Mouse (Mus musculus): ENCODE data around the gene Angel1. TPM values are rescaled to one million over a fixed set of nuclear protein-coding genes. Genes with fewer than 3 reads are reported as not detected.
A peak's percentile ranks its signal among the peaks of the same experiment; 100 is the strongest.

Gene Angel1
- polyA plus RNA-seq (2011; ENCODE audit: insufficient read depth, insufficient read length, low read depth, missing spikeins), result 12.0 and 14.4 TPM in 2 replicates

GRCm38 (mm10) chr12:86726120-86726640 lies at the start of gene Angel1:
Gene Angel1 (minus strand): TSS chr12:86726460.
- no peaks in the 10 kb centered on the region for H3K36me3 ChIP-seq (ENCODE audit: control insufficient read depth, insufficient read depth, low read length, poor library complexity, severe bottlenecking)
- H3K9me3 ChIP-seq (replicated peaks; ENCODE audit: control insufficient read depth, insufficient read depth, low read length, poor library complexity, severe bottlenecking), result no peaks in the 10 kb centered on the region
- no peaks in the 10 kb centered on the region for H3K27me3 ChIP-seq (ENCODE audit: control insufficient read depth, insufficient read depth, low read length, poor library complexity, severe bottlenecking)
- peak within 1 kb of the TSS; percentile 88 for H3K4me3 ChIP-seq (ENCODE audit: low read depth, low read length)
- no peaks in the 10 kb centered on the region for H3K4me1 ChIP-seq (ENCODE audit: control insufficient read depth, insufficient read depth, low read length)
- H3K9ac ChIP-seq (ENCODE audit: low read depth, poor library complexity, severe bottlenecking), result peak within 1 kb of the TSS; percentile 86
- TF ChIP-seq EP300 (IDR thresholded peaks at IDR 0.05; ENCODE audit: insufficient read depth, low read depth, low read length) (no peak), POLR2A (IDR thresholded peaks at IDR 0.05; ENCODE audit: insufficient read depth, low read length) (peak; percentile 88)
- no peak within 1 kb of the TSS for H3K27ac ChIP-seq (ENCODE audit: insufficient read depth, low read length)

GRCm38 (mm10) chr12:86775561-86776280 lies 49.5 kb upstream of the Angel1 start:
- no peak overlapping the region for H3K9ac ChIP-seq (ENCODE audit: low read depth, poor library complexity, severe bottlenecking)
- peak overlapping the region; percentile 27; the same call in 1 of the 2 replicates for H3K27ac ChIP-seq (ENCODE audit: insufficient read depth, low read length)
- H3K4me3 ChIP-seq (ENCODE audit: low read depth, low read length), result no peak overlapping the region
- no peak for TF ChIP-seq CTCF (IDR thresholded peaks at IDR 0.05; ENCODE audit: low read depth, low read length)
- TF ChIP-seq EP300 (IDR thresholded peaks at IDR 0.05; ENCODE audit: insufficient read depth, low read depth, low read length), result peak; percentile 44; the same call in 1 of the 2 replicates
- no peak for TF ChIP-seq POLR2A (IDR thresholded peaks at IDR 0.05; ENCODE audit: insufficient read depth, low read length)
- no peaks in the 10 kb centered on the region for H3K36me3 ChIP-seq (ENCODE audit: control insufficient read depth, insufficient read depth, low read length, poor library complexity, severe bottlenecking)
- H3K9me3 ChIP-seq (replicated peaks; ENCODE audit: control insufficient read depth, insufficient read depth, low read length, poor library complexity, severe bottlenecking), result no peaks in the 10 kb centered on the region
- H3K4me1 ChIP-seq (ENCODE audit: control insufficient read depth, insufficient read depth, low read length), result peaks cover 14% of the 10 kb centered on the region
- no peaks in the 10 kb centered on the region for H3K27me3 ChIP-seq (ENCODE audit: control insufficient read depth, insufficient read depth, low read length, poor library complexity, severe bottlenecking)

- Histone ChIP-seq H3K9me3 (replicated peaks; ENCODE audit: control insufficient read depth, insufficient read depth, low read length, poor library complexity, severe bottlenecking) (no peaks in the 10 kb centered on the region), H3K27ac (ENCODE audit: insufficient read depth, low read length) (0 out of 2 replicates have a peak overlapping the region, but pooled peaks have one; percentile 39), H3K27me3 (ENCODE audit: control insufficient read depth, insufficient read depth, low read length, poor library complexity, severe bottlenecking) (no peaks in the 10 kb centered on the region), H3K4me1 (ENCODE audit: control insufficient read depth, insufficient read depth, low read length) (peaks cover 19% of the 10 kb centered on the region), H3K4me3 (ENCODE audit: low read depth, low read length) (no peak overlapping the region), H3K36me3 (ENCODE audit: control insufficient read depth, insufficient read depth, low read length, poor library complexity, severe bottlenecking) (no peaks in the 10 kb centered on the region), H3K9ac (ENCODE audit: low read depth, poor library complexity, severe bottlenecking) (no peak overlapping the region)
- no peak for TF ChIP-seq EP300 (IDR thresholded peaks at IDR 0.05; ENCODE audit: insufficient read depth, low read depth, low read length)
- TF ChIP-seq POLR2A (IDR thresholded peaks at IDR 0.05; ENCODE audit: insufficient read depth, low read length), result no peak
- no peak for TF ChIP-seq CTCF (IDR thresholded peaks at IDR 0.05; ENCODE audit: low read depth, low read length)
Observed at GRCm38 (mm10) chr12:86772551-86772950, 46.3 kb upstream of the Angel1 start.

- Histone ChIP-seq H3K27ac (ENCODE audit: insufficient read depth, low read length) (0 out of 2 replicates have a peak overlapping the region, but pooled peaks have one; percentile 0), H3K27me3 (ENCODE audit: control insufficient read depth, insufficient read depth, low read length, poor library complexity, severe bottlenecking) (no peaks in the 10 kb centered on the region), H3K9me3 (replicated peaks; ENCODE audit: control insufficient read depth, insufficient read depth, low read length, poor library complexity, severe bottlenecking) (no peaks in the 10 kb centered on the region), H3K9ac (ENCODE audit: low read depth, poor library complexity, severe bottlenecking) (no peak overlapping the region), H3K36me3 (ENCODE audit: control insufficient read depth, insufficient read depth, low read length, poor library complexity, severe bottlenecking) (no peaks in the 10 kb centered on the region), H3K4me3 (ENCODE audit: low read depth, low read length) (no peak overlapping the region), H3K4me1 (ENCODE audit: control insufficient read depth, insufficient read depth, low read length) (peaks cover 19% of the 10 kb centered on the region)
- peak; percentile 95 for TF ChIP-seq CTCF (IDR thresholded peaks at IDR 0.05; ENCODE audit: low read depth, low read length)
- no peak for TF ChIP-seq POLR2A (IDR thresholded peaks at IDR 0.05; ENCODE audit: insufficient read depth, low read length)
- peak; percentile 70; the same call in 1 of the 2 replicates for TF ChIP-seq EP300 (IDR thresholded peaks at IDR 0.05; ENCODE audit: insufficient read depth, low read depth, low read length)
Observed at GRCm38 (mm10) chr12:86771823-86772427, 45.7 kb upstream of the Angel1 start.

GRCm38 (mm10) chr12:86770927-86771326 lies 44.7 kb upstream of the Angel1 start:
- Histone ChIP-seq H3K27ac (ENCODE audit: insufficient read depth, low read length) (peak overlapping the region; percentile 76), H3K4me3 (ENCODE audit: low read depth, low read length) (no peak overlapping the region), H3K36me3 (ENCODE audit: control insufficient read depth, insufficient read depth, low read length, poor library complexity, severe bottlenecking) (no peaks in the 10 kb centered on the region), H3K9ac (ENCODE audit: low read depth, poor library complexity, severe bottlenecking) (no peak overlapping the region), H3K27me3 (ENCODE audit: control insufficient read depth, insufficient read depth, low read length, poor library complexity, severe bottlenecking) (no peaks in the 10 kb centered on the region), H3K4me1 (ENCODE audit: control insufficient read depth, insufficient read depth, low read length) (peaks cover 14% of the 10 kb centered on the region), H3K9me3 (replicated peaks; ENCODE audit: control insufficient read depth, insufficient read depth, low read length, poor library complexity, severe bottlenecking) (no peaks in the 10 kb centered on the region)
- TF ChIP-seq EP300 (IDR thresholded peaks at IDR 0.05; ENCODE audit: insufficient read depth, low read depth, low read length) (0 out of 2 replicates have a peak, but pooled peaks have one; percentile 12), CTCF (IDR thresholded peaks at IDR 0.05; ENCODE audit: low read depth, low read length) (no peak)
